Mouse (Mus musculus) lung, adult 2 months (tissue): ENCODE data around the gene Plin4.

ENCODE experiments used
- CTCF ChIP-seq: fragments of 200-500 bp; IDR thresholded peaks from 2 replicates; pipeline ENCODE4 v1.5.1; 2011; ENCODE audit warnings: mild to moderate bottlenecking, low read length, control low read depth; ENCODE audit not compliant: insufficient read depth
- POLR2A ChIP-seq: fragments of 200-500 bp; IDR thresholded peaks from 2 replicates; pipeline ENCODE4 v1.6.1; 2011; ENCODE audit warnings: low read depth, mild to moderate bottlenecking, control low read depth, low read length, borderline replicate concordance; ENCODE audit errors: extremely low read depth

DNA sequence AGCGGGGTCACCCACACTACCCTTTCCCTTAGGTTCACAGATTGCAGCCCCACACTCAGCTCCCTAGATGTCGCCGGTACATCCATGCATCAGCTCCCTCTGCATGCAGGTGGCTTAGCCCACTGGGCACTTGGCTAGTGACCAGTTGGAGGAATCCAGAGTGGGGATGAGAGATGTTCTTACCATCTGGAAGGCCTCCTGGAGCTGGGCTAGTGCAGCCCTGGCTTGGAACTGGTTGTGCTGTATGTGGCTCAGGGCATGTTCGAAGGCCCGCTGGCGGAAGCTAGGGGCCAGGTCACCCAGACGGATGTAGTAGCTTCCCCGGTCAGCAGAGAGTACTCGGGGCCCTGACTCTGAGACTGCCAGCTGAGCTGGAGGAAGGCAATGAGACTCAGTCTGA lies 6.7 kb downstream of the Plin4 start:
- TF ChIP-seq CTCF (no peak), POLR2A (no peak)
